Mouse (Mus musculus): ENCODE data around the gene Xdh. TPM values are rescaled to one million over a fixed set of nuclear protein-coding genes. Genes with fewer than 3 reads are reported as not detected.

Gene Xdh
- polyA plus RNA-seq, 1 experiment: 0.33 TPM

DNA sequence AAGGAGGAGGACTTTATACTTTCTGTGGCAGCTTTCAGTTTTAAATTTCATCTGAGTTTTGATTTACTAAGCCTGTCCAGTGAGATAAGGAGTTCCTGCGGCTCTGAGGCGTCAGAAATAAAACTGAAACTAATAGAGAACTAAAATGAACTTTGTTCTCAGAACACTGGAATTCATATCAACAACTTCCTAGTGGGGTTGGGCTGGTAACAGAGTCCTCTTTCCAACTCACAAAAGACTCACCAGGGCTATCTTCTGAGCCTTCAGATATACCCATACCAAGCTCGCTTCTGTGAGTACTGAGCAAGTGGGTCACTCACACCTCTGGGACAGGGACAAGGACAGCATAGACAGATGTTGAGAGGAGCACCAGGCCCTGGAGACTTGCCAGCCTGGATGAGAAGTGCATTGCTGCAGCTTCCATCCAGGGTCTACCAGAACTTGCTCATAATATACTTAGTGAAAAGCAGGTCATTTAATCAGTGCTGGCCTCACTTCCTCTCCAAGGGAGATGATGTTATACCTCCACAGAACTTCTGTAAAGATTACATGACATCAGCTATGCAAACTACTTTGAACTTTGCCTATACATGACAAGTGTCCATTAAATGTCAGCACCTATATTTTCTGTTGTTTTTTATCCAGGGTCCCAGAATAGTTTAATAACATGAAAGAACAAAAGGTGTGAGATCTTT, 7.6 kb downstream of the Xdh start:
- no peak overlapping the region for H3K4me3 ChIP-seq (ENCODE audit: insufficient read depth, poor library complexity, severe bottlenecking)
- H3ac ChIP-seq (ENCODE audit: control insufficient read depth, insufficient read length, low read depth): no peak overlapping the region
- no peaks in the 10 kb centered on the region for H3K79me2 ChIP-seq (ENCODE audit: control insufficient read depth, insufficient read depth)
- no peak for TF ChIP-seq FOSL1 (IDR thresholded peaks at IDR 0.05; ENCODE audit: insufficient read depth, low read length, poor library complexity, severe bottlenecking)
- TF ChIP-seq USF1 (IDR thresholded peaks at IDR 0.05; ENCODE audit: low read depth): no peak
- no peak for TF ChIP-seq MAX (IDR thresholded peaks at IDR 0.05)
- no peak for TF ChIP-seq CTCF (IDR thresholded peaks at IDR 0.05; ENCODE audit: control insufficient read depth, insufficient read depth, insufficient read length)
- TF ChIP-seq MYOG (IDR thresholded peaks at IDR 0.05; ENCODE audit: control insufficient read depth, extremely low read depth, insufficient read length): no peak
- no peak for TF ChIP-seq MYOD1 (IDR thresholded peaks at IDR 0.05; ENCODE audit: control insufficient read depth, insufficient read length, low read depth)
- no peak for TF ChIP-seq CEBPB (IDR thresholded peaks at IDR 0.05; ENCODE audit: low read depth)
- H3K36me3 ChIP-seq (ENCODE audit: control insufficient read depth, insufficient read depth): no peaks in the 10 kb centered on the region
- no peaks in the 10 kb centered on the region for H3K79me3 ChIP-seq (ENCODE audit: low read depth)
- no peaks in the 10 kb centered on the region for H3K27me3 ChIP-seq (ENCODE audit: control insufficient read depth, insufficient read depth, insufficient read length)

GRCm38 (mm10) chr17:73941816-73942215, 8.2 kb downstream of the Xdh start:
- Histone ChIP-seq H3K27me3 (ENCODE audit: control insufficient read depth, insufficient read depth, insufficient read length) (no peaks in the 10 kb centered on the region), H3K79me3 (ENCODE audit: low read depth) (no peaks in the 10 kb centered on the region), H3ac (ENCODE audit: control insufficient read depth, insufficient read length, low read depth) (no peak overlapping the region), H3K79me2 (ENCODE audit: control insufficient read depth, insufficient read depth) (no peaks in the 10 kb centered on the region), H3K36me3 (ENCODE audit: control insufficient read depth, insufficient read depth) (no peaks in the 10 kb centered on the region), H3K4me3 (ENCODE audit: insufficient read depth, poor library complexity, severe bottlenecking) (no peak overlapping the region)
- TF ChIP-seq CEBPB (IDR thresholded peaks at IDR 0.05; ENCODE audit: low read depth) (peak; percentile 58), MYOG (IDR thresholded peaks at IDR 0.05; ENCODE audit: control insufficient read depth, extremely low read depth, insufficient read length) (no peak), MAX (IDR thresholded peaks at IDR 0.05) (peak; percentile 51), USF1 (IDR thresholded peaks at IDR 0.05; ENCODE audit: low read depth) (no peak), CTCF (IDR thresholded peaks at IDR 0.05; ENCODE audit: control insufficient read depth, insufficient read depth, insufficient read length) (no peak), MYOD1 (IDR thresholded peaks at IDR 0.05; ENCODE audit: control insufficient read depth, insufficient read length, low read depth) (no peak), FOSL1 (IDR thresholded peaks at IDR 0.05; ENCODE audit: insufficient read depth, low read length, poor library complexity, severe bottlenecking) (peak; percentile 70)

DNA sequence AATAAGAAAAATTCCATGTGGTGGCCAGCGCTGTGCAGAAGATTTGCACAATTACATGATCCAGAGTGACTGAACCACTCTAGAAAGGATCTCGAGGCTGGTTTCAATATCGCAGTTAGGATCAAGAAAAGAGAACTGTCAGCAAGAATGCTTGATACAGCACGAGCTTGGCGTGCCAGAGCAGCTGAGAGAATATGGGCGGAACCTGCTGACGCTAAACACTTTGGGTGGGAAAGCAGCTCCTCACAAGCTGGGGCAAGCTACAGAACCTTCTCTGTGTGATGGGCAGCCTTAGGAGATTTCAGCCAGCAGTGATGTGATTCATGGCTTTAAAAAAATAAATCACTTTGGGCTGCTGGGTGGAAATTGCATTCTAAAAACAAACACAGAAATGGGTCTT, 12.9 kb downstream of the Xdh start:
- H3K79me2 ChIP-seq (ENCODE audit: control insufficient read depth, insufficient read depth): no peaks in the 10 kb centered on the region
- no peaks in the 10 kb centered on the region for H3K27me3 ChIP-seq (ENCODE audit: control insufficient read depth, insufficient read depth, insufficient read length)
- H3ac ChIP-seq (ENCODE audit: control insufficient read depth, insufficient read length, low read depth): no peak overlapping the region
- TF ChIP-seq CEBPB (IDR thresholded peaks at IDR 0.05; ENCODE audit: low read depth) (no peak), CTCF (IDR thresholded peaks at IDR 0.05; ENCODE audit: control insufficient read depth, insufficient read depth, insufficient read length) (no peak), MAX (IDR thresholded peaks at IDR 0.05) (no peak), FOSL1 (IDR thresholded peaks at IDR 0.05; ENCODE audit: insufficient read depth, low read length, poor library complexity, severe bottlenecking) (no peak), USF1 (IDR thresholded peaks at IDR 0.05; ENCODE audit: low read depth) (no peak), MYOD1 (IDR thresholded peaks at IDR 0.05; ENCODE audit: control insufficient read depth, insufficient read length, low read depth) (no peak), MYOG (IDR thresholded peaks at IDR 0.05; ENCODE audit: control insufficient read depth, extremely low read depth, insufficient read length) (no peak)
- H3K4me3 ChIP-seq (ENCODE audit: insufficient read depth, poor library complexity, severe bottlenecking): no peak overlapping the region
- H3K79me3 ChIP-seq (ENCODE audit: low read depth): no peaks in the 10 kb centered on the region
- H3K36me3 ChIP-seq (ENCODE audit: control insufficient read depth, insufficient read depth): no peaks in the 10 kb centered on the region

DNA sequence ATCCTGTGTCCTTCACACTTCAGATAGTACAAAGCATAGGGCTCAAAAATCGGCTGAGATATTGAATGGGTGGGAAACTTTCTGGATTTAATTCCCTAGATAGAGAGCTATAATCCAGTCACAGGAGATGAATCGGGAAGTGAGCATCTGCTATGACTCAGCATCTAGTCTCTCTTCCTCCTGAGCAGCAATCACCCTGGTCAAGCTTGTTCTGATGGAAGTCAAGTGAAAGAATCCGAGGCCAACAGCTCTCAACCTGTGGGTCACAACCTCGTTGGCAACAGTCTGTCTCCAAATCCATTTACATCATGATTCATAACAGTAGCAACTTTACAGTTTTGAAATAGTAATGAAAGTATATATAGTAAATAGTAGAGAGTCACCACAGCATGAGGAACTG, 14.8 kb downstream of the Xdh start:
- no peaks in the 10 kb centered on the region for H3K36me3 ChIP-seq (ENCODE audit: control insufficient read depth, insufficient read depth)
- no peak overlapping the region for H3K4me3 ChIP-seq (ENCODE audit: insufficient read depth, poor library complexity, severe bottlenecking)
- H3K79me3 ChIP-seq (ENCODE audit: low read depth): no peaks in the 10 kb centered on the region
- H3K27me3 ChIP-seq (ENCODE audit: control insufficient read depth, insufficient read depth, insufficient read length): no peaks in the 10 kb centered on the region
- TF ChIP-seq MAX (IDR thresholded peaks at IDR 0.05) (no peak), MYOD1 (IDR thresholded peaks at IDR 0.05; ENCODE audit: control insufficient read depth, insufficient read length, low read depth) (no peak), MYOG (IDR thresholded peaks at IDR 0.05; ENCODE audit: control insufficient read depth, extremely low read depth, insufficient read length) (no peak), CEBPB (IDR thresholded peaks at IDR 0.05; ENCODE audit: low read depth) (no peak), FOSL1 (IDR thresholded peaks at IDR 0.05; ENCODE audit: insufficient read depth, low read length, poor library complexity, severe bottlenecking) (no peak), CTCF (IDR thresholded peaks at IDR 0.05; ENCODE audit: control insufficient read depth, insufficient read depth, insufficient read length) (no peak), USF1 (IDR thresholded peaks at IDR 0.05; ENCODE audit: low read depth) (no peak)
- H3K79me2 ChIP-seq (ENCODE audit: control insufficient read depth, insufficient read depth): no peaks in the 10 kb centered on the region
- no peak overlapping the region for H3ac ChIP-seq (ENCODE audit: control insufficient read depth, insufficient read length, low read depth)

DNA sequence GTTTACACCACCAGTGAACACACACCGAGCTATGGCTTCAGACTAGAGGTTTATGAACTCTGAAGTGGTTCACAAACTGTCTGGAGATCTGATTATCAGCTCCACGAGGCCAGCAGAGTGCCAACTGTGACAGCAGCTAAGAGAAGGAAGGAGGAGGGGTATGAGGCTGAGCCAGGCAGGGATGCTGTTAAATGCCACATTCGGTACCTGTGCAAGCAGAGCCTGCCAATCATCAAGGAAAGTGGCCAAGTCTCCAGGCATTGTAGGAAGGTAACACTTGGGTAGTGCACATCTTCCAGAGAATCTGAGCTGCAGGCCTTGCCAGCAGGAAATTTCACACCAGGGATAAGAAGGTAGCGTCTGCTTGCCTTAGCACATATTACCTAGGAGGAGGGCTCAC, 15.7 kb downstream of the Xdh start:
- Histone ChIP-seq H3K79me2 (ENCODE audit: control insufficient read depth, insufficient read depth) (no peaks in the 10 kb centered on the region), H3ac (ENCODE audit: control insufficient read depth, insufficient read length, low read depth) (no peak overlapping the region), H3K79me3 (ENCODE audit: low read depth) (no peaks in the 10 kb centered on the region), H3K27me3 (ENCODE audit: control insufficient read depth, insufficient read depth, insufficient read length) (no peaks in the 10 kb centered on the region), H3K36me3 (ENCODE audit: control insufficient read depth, insufficient read depth) (no peaks in the 10 kb centered on the region), H3K4me3 (ENCODE audit: insufficient read depth, poor library complexity, severe bottlenecking) (no peak overlapping the region)
- TF ChIP-seq MYOD1 (IDR thresholded peaks at IDR 0.05; ENCODE audit: control insufficient read depth, insufficient read length, low read depth) (no peak), MYOG (IDR thresholded peaks at IDR 0.05; ENCODE audit: control insufficient read depth, extremely low read depth, insufficient read length) (no peak), FOSL1 (IDR thresholded peaks at IDR 0.05; ENCODE audit: insufficient read depth, low read length, poor library complexity, severe bottlenecking) (no peak)

DNA sequence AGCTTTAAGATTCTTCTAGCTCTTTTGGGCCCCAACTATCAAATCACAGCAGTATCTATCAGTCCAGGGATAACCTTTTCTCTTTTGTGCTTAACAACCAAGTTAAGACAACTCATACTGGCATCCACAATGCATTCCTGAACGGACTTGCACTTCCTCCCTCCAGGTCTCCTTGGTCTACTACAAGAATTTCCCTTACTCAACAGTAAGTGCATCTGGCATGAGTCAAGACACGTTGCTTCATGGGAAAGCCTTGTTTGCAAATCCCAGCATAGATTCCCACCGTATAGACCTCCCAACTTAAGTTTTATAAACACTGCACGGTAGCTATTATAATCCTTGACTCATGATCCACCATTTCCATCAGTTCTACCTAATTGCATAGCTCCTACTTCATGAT, 16.4 kb downstream of the Xdh start:
- Histone ChIP-seq H3K27me3 (ENCODE audit: control insufficient read depth, insufficient read depth, insufficient read length) (no peaks in the 10 kb centered on the region), H3K79me3 (ENCODE audit: low read depth) (no peaks in the 10 kb centered on the region), H3ac (ENCODE audit: control insufficient read depth, insufficient read length, low read depth) (no peak overlapping the region), H3K36me3 (ENCODE audit: control insufficient read depth, insufficient read depth) (no peaks in the 10 kb centered on the region), H3K4me3 (ENCODE audit: insufficient read depth, poor library complexity, severe bottlenecking) (no peak overlapping the region), H3K79me2 (ENCODE audit: control insufficient read depth, insufficient read depth) (no peaks in the 10 kb centered on the region)
- TF ChIP-seq MYOG (IDR thresholded peaks at IDR 0.05; ENCODE audit: control insufficient read depth, extremely low read depth, insufficient read length) (no peak), CEBPB (IDR thresholded peaks at IDR 0.05; ENCODE audit: low read depth) (no peak), FOSL1 (IDR thresholded peaks at IDR 0.05; ENCODE audit: insufficient read depth, low read length, poor library complexity, severe bottlenecking) (no peak), CTCF (IDR thresholded peaks at IDR 0.05; ENCODE audit: control insufficient read depth, insufficient read depth, insufficient read length) (no peak), MYOD1 (IDR thresholded peaks at IDR 0.05; ENCODE audit: control insufficient read depth, insufficient read length, low read depth) (no peak), MAX (IDR thresholded peaks at IDR 0.05) (no peak)

Data from C2C12 (cell line).